Mouse (Mus musculus): ENCODE results near the gene Slc4a7. TPM values are rescaled to one million over a fixed set of nuclear protein-coding genes. Genes with fewer than 3 reads are reported as not detected.

Slc4a7 gene
- 10 to 100 TPM; 40.1 to 49.5 TPM for polyA plus RNA-seq (2017; shearing (Covaris generic))

GRCm38 (mm10) chr14:14701710-14702329 is at the start of gene Slc4a7:
Slc4a7 (plus strand) TSS chr14:14702279.

GRCm38 (mm10) chr14:14803115-14803514 is 101.0 kb downstream of the Slc4a7 start, which contains the start of gene Nek10:
Nek10 (plus strand) TSS chr14:14803415.

Other genes starting within 250 kb of the Slc4a7 start
- gene Nek10, start 101.1 kb downstream of the Slc4a7 start, polyA plus RNA-seq (2017; shearing (Covaris generic)), result under 1 TPM; 0.20 to 0.55 TPM

Data from inflammation-experienced regulatory T-cells (primary cell).